Mouse (Mus musculus) embryo, embryonic 10.5 days (tissue): ENCODE results near the gene Rab1b.
"Not testable (repeated sequence)": the region's sequence is repeated elsewhere in the genome, so short reads cannot be mapped to it uniquely, and the experiment has no call there.

ENCODE experiments used
- DNase-seq: peaks from one replicate; pipeline ENCODE4 v3.0.0-alpha.2; 2015; ENCODE audit warnings: low spot score

The Rab1b gene

DNA sequence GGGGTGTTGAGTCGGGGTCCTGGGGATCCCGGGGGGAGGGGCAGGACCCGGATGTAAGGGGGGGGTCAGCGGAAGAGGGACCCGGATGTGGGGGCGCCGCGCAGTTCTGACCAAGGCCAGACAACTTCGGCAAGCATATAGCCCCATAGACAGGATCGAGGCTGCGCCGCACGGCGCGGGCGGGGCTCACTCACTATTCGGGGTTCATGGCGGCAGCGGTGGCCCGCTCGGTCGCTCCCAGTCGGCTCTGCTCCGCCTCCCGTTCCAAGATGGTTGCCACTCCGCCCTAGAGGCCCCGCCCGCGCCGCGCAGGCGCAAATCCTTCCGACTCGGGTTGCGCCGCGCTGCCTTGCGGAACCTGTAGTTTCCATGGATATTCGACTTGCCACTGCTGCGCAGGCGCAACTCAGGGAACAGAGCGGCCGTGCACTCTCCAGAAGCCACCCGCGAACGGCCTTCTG lies at the start of gene Rab1b:
Gene Rab1b (minus strand): TSS at position 342 of the 461 bp plus-strand sequence.
- peak; percentile 99 for DNase-seq

- no peak for DNase-seq
Measured at GRCm38 (mm10) chr19:5152261-5152660, 45.4 kb upstream of the Rab1b start.

DNA sequence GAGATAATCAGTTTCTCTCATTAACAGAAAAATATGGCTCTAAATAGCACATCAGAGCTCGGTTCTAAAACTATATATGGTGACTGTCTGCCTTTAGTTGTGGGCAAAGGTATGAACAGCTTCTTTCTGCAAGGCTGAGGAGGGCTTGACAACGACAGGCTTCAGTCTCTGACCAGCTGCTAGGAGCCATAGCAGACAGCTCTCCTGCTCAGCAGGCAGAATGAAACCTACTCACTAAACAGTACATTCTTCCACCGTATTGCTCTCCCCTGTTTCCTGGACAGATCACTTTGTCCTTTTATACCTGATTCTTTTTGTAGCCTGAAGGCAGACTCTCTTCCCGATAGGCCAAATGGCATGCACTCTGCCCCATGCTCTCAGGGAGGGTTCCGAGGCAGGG lies 44.9 kb upstream of the Rab1b start:
- DNase-seq = no peak

- DNase-seq = peak; percentile 78
Measured at GRCm38 (mm10) chr19:5151331-5151730, 44.5 kb upstream of the Rab1b start.

DNA sequence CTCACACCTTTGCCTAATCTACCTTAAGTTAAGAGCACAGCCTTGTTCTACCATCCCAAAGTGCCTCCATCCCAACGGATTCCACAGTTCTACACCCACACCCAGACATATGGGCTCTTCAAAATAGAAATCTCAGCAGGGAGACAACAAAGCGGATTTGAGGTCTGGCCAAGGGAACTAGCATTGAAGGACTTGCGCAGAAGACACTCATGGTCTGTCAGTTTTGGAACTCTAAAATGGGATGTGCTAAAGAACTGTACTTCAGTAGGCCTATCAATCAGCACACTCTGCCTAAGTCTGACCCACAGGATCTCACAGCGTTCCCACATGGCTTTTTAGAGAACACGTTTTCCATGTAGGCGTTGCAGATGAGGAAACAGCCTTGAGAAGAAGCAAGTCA lies 43.5 kb upstream of the Rab1b start:
- no peak for DNase-seq

- not testable (repeated sequence) for DNase-seq
Measured at GRCm38 (mm10) chr19:5149041-5149440, 42.2 kb upstream of the Rab1b start.

- peak; percentile 80 for DNase-seq
Measured at GRCm38 (mm10) chr19:5139640-5140039, 32.8 kb upstream of the Rab1b start.

GRCm38 (mm10) chr19:5131237-5131636 lies 24.4 kb upstream of the Rab1b start:
- DNase-seq = no peak

GRCm38 (mm10) chr19:5129770-5130169 lies 22.9 kb upstream of the Rab1b start:
- peak; percentile 25 for DNase-seq

DNA sequence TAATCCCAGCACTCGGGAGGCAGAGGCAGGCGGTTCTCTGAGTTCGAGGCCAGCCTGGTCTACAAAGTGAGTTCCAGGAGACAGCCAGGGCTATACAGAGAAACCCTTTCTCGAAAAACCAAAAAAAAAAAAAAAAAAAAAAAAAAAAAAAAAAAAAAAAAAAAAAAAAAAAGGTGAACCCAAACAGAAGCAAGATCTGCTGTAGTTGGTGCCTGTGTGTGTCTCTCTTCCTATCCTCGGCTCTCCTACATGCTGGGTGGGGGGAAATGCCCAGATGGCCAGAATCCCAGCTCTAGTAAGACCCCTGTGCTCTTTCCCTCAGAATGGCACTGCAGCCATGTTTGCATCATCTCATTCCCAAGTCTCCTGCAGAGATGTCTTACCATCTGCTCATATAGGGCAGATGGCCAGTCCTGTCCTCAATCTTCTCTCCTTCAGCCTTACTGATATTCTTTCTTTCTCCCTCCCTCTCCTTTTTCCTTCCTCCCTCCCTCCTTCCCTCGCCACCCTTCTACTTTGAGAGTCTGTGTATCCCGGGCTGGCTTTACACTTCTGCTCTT lies 17.3 kb upstream of the Rab1b start:
- DNase-seq = no peak

- no peak for DNase-seq
Measured at GRCm38 (mm10) chr19:5123241-5123640, 16.4 kb upstream of the Rab1b start.

DNA sequence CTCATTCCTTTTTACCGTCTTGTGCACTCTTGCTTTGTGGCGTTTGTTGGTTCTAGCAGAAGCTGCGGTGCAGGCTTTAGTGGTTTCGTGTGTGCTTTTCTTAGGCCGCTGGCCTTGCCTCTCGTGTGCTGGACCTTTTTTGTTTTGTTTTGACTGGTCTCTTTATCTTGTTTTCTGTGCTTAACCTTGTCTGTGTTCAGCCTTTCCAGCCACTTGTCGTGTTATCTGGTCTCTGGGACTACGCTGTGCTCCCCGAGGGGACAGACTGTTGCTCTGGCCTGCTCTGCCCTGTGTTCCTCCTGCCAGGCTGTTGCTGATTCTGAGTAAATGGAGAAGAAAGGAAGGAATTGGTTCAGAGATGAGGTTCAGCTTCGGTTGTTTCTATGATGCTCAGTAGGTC lies 15.6 kb upstream of the Rab1b start:
- no peak for DNase-seq

DNA sequence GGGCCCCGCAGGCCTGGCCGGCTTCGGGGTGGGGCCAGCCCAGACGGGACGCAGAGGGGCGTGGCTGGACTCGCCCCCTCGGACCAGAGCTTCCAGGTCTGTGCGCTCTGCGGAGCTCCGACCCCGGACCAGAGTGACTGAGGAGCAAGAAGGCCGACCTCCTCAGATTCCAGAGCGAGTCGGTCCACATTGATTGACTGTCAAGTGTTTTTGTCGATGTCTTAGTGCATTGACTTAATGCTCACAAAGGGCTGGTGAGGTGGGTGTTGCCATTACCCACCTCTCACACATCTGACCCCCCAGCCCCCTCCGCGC lies 11.5 kb upstream of the Rab1b start, which contains the start of gene Klc2:
Gene Klc2 (minus strand): TSS at position 177 of the 315 bp plus-strand sequence.
- DNase-seq = no peak

GRCm38 (mm10) chr19:5117494-5118383 lies 10.9 kb upstream of the Rab1b start:
- peak; percentile 95 for DNase-seq

GRCm38 (mm10) chr19:5113783-5114182 lies 6.9 kb upstream of the Rab1b start:
- no peak for DNase-seq

GRCm38 (mm10) chr19:5109659-5110453 lies 3.0 kb upstream of the Rab1b start:
- DNase-seq = peak; percentile 22

DNA sequence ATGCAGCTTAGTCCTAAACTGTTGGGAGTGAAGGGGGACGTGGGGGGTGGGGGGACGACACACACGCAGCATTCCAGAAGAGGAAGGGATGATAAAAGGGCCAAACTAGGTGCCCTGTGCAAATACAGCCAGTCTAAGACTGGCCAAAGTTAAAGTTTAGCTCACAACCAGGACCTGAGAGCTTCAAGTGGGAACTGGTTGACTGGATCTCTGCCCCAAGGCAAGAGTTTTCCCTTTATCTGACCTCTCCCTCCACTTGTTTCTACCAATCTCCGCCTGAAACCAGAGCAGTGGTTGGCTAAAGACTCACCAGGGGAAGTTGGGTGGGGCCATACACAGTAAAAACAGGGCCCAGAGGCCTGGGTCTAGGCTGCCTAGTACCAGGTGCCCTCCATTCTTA lies 1.8 kb upstream of the Rab1b start:
- no peak for DNase-seq

DNA sequence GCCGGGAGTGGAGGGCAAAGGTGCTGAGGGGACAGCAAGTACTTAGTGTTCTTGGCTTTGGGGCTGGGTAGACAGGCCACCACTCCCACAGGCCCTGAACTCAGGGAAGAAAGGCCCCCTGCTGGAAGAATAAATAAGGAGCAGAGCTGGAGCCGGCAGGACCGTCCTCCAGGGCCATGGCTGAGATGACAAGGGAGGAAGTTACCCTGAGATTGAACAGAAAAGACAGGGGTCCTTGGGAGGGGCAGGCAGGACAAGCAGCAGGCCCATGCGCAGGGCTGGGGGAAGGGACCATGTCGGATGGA lies 1.4 kb upstream of the Rab1b start:
- DNase-seq = no peak

DNA sequence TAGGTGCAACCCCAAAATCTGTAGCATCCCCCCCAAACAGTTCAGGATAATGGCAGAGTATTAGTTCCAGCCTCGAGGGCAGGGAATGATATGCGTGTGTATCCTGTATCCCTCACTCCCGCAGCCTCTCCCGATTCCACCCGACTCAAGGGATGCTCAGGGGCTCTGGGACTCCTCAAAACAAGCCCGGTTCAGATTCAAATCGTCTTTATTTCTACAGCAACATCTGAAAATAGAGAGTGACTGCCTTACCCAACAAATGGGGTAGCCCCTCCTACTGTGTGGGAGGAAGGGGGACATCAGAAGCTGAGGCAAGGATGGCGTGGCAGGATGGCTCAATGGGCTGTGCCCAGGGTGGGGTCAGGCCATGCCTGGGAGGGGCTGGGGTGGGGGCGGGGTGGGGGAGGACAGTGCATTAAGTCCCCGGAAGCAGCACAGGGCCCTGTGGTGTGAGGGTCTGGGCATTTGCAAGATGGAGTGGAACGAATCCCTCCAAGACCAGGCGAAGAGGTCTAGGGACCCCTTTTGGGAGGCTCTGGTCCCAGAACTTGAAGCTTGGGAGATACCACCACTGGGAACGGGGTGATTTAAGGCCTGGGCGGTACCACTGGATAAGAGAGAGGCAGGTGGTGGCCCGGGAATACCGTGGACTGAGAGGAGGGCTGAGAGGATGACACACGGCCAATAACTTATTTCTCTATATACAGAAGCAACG lies 841 bp upstream of the Rab1b start:
- DNase-seq = no peak

DNA sequence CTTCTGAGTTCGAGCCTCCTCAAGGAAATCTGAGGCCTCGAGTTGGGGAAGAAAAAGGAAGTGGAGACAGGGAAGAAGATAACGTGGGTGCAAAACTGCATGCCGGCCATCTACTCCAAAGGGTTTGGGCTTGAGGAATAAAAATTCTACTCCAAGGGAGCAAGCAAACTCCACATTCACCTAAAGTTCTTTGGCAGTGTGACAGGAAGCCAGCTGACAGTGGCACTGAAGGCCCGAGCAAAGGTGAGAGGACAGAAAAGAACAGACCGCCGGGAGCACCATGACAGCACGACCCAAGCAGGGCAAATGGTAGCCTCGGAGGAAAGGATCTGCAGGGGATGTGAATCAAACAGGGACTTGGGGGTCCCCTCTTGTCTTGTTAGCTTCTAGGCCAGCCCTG lies 798 bp downstream of the Rab1b start:
- no peak for DNase-seq

- DNase-seq = peak; percentile 84
Measured at GRCm38 (mm10) chr19:5098363-5099143, 8.3 kb downstream of the Rab1b start, which contains the start of gene Cnih2. Gene Cnih2 (minus strand): TSS chr19:5098521.
